In the genomic region with DNA sequence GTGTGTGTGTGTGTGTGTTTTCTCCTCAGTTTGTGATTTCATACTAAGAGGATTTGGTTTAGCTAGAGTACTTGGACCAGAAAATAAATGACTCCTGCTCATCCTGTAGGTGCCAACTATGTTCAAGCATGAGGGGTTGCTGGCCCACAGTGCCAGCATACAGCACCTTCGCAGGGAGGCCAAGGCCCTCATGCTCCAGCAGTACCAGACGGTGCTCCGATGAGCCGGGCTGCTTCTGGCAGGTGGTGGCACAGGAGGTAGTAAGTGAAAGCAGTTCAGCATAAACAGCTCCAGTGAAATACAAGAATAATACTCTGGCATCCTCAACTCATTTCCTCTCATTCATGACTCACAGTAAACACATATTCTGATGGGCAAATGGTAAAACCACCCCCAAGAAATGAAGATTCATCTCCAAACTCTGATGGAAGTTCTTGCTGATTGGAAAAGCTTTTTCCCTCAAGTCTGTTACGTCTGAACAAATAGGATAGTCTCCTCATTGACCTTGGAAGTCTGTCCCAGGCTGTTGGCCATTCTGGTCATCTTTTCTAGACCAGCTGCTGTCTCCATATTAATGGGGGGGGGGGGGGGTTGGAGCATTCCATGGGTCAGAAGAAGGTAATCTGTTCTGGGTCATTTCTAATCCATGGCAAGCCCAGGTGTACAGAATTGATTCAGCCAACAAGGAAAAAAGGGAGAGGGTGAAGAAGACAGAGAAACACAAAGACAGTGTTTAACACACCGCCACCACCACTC, we compare ENCODE assay signal across 26 mouse cellular contexts.
DNase-seq lines count a peak whose midpoint lies in the region; ATAC-seq lines count a peak whose summit lies in the region.
"Had no signal": no experiment of that assay in that cellular context is flagged by ENCODE, and none has a peak within 500 bp of the region (broad histone marks: within the 10 kb centered on the region; RNA-seq: fewer than 3 reads in every experiment).

No protein-coding gene starts in this region.

- no peak overlapping the region for H3K4me3 ChIP-seq in heart, embryonic 12.5 days
- H3K4me3 ChIP-seq: embryonic facial prominence, embryonic 12.5 days; erythroblast, embryonic 14.5 days; gastrocnemius, adult 2 months; heart, embryonic 10.5 days; layer of hippocampus, adult 2 months; left cerebral cortex, adult 2 months; limb, embryonic 12.5 days; liver, embryonic 12.5 days; lung, embryonic 15.5 days; midbrain, embryonic 15.5 days; neural tube, embryonic 15.5 days; stomach, embryonic 15.5 days had no signal

- no peaks in the 10 kb centered on the region for H3K4me1 ChIP-seq in heart, embryonic 12.5 days (replicated peaks)
- H3K4me1 ChIP-seq: embryonic facial prominence, embryonic 12.5 days; heart, embryonic 10.5 days; limb, embryonic 12.5 days; liver, embryonic 12.5 days; lung, embryonic 15.5 days; midbrain, embryonic 15.5 days; neural tube, embryonic 15.5 days; stomach, embryonic 15.5 days had no signal

- no peaks in the 10 kb centered on the region for H3K9me3 ChIP-seq in heart, embryonic 12.5 days (replicated peaks)
- H3K9me3 ChIP-seq: embryonic facial prominence, embryonic 12.5 days; heart, embryonic 10.5 days; limb, embryonic 12.5 days; liver, embryonic 12.5 days; lung, embryonic 15.5 days; midbrain, embryonic 15.5 days; neural tube, embryonic 15.5 days; stomach, embryonic 15.5 days had no signal

- peak; percentile 9 for DNase-seq in adrenal gland, postnatal 25 days
- no peak for DNase-seq in adrenal gland, adult 8-10 months
- DNase-seq in layer of hippocampus, adult 8-10 months (ENCODE audit: low spot score in 2 of 2), result peak; percentile 14 to 26
- no peak for DNase-seq in layer of hippocampus, adult 11-12 months (ENCODE audit: low spot score)
- peak; percentile 96 for DNase-seq in brain, adult 2 months (ENCODE audit: low read depth, low spot score)
- peak; percentile 84 for DNase-seq in cerebellum, adult 8-10 months
- no peak for DNase-seq in spleen, postnatal 36 days (ENCODE audit: low spot score in 2 of 2)
- DNase-seq: adrenal gland, postnatal 14 days; gastrocnemius, adult 2 months; heart, postnatal 10 days; kidney, adult 18-20 months; kidney, postnatal 10 days; spleen, adult 18-20 months; thymus, adult 18-20 months had no signal

- H3K27ac ChIP-seq in heart, embryonic 12.5 days (ENCODE audit: poor library complexity, severe bottlenecking), result no peak overlapping the region
- H3K27ac ChIP-seq: embryonic facial prominence, embryonic 12.5 days; gastrocnemius, adult 2 months; heart, embryonic 10.5 days; layer of hippocampus, adult 2 months; left cerebral cortex, adult 2 months; limb, embryonic 12.5 days; liver, embryonic 12.5 days; lung, embryonic 15.5 days; midbrain, embryonic 15.5 days; neural tube, embryonic 15.5 days; stomach, embryonic 15.5 days had no signal

- no peaks in the 10 kb centered on the region for H3K27me3 ChIP-seq in heart, embryonic 12.5 days (replicated peaks)
- H3K27me3 ChIP-seq: embryonic facial prominence, embryonic 12.5 days; limb, embryonic 12.5 days; liver, embryonic 12.5 days; lung, embryonic 15.5 days; midbrain, embryonic 15.5 days; neural tube, embryonic 15.5 days; stomach, embryonic 15.5 days had no signal

- no peak for ATAC-seq in heart, embryonic 12.5 days (ENCODE audit: insufficient number of reproducible peaks, low FRiP score)
- ATAC-seq: liver, embryonic 12.5 days; midbrain, embryonic 15.5 days had no signal

- WGBS in heart, embryonic 12.5 days, result 86% methylated on average over 6 of the region's 6 CpGs

- no peak overlapping the region for H3K9ac ChIP-seq in heart, embryonic 12.5 days
- H3K9ac ChIP-seq: embryonic facial prominence, embryonic 12.5 days; limb, embryonic 12.5 days; liver, embryonic 12.5 days; lung, embryonic 15.5 days; midbrain, embryonic 15.5 days; neural tube, embryonic 15.5 days; stomach, embryonic 15.5 days had no signal

- no peak overlapping the region for H3K4me2 ChIP-seq in heart, embryonic 12.5 days
- H3K4me2 ChIP-seq: embryonic facial prominence, embryonic 12.5 days; limb, embryonic 12.5 days; liver, embryonic 12.5 days; lung, embryonic 15.5 days; midbrain, embryonic 15.5 days; neural tube, embryonic 15.5 days; stomach, embryonic 15.5 days had no signal

- no peaks in the 10 kb centered on the region for H3K36me3 ChIP-seq in heart, embryonic 12.5 days
- H3K36me3 ChIP-seq: embryonic facial prominence, embryonic 12.5 days; heart, embryonic 10.5 days; limb, embryonic 12.5 days; liver, embryonic 12.5 days; lung, embryonic 15.5 days; midbrain, embryonic 15.5 days; neural tube, embryonic 15.5 days; stomach, embryonic 15.5 days had no signal

Comparison
In these comparisons a context has a peak if more than half of its experiments do, and no peak if none do; other contexts are left out.
1. DNase-seq: peak in adrenal gland, postnatal 25 days (single experiment), layer of hippocampus, adult 8-10 months (2 of 2), brain, adult 2 months (single experiment) and cerebellum, adult 8-10 months (single experiment); none in adrenal gland, adult 8-10 months (single experiment), layer of hippocampus, adult 11-12 months (single experiment) and spleen, postnatal 36 days (0 of 2).